Mouse (Mus musculus) liver, embryonic 16.5 days (tissue): Measurements from ENCODE around the gene Kalrn. TPM values are rescaled to one million over a fixed set of nuclear protein-coding genes. Genes with fewer than 3 reads are reported as not detected.

Source experiments
- ATAC-seq: fragments of 200-750 bp; cut with Nextera tagmentation; 2 replicates; pipeline ENCODE4 v1.8.0; 2017; ENCODE audit warnings: low read depth, mild to moderate bottlenecking, moderate number of reproducible peaks, moderate library complexity
- H3K27ac ChIP-seq: fragments of 300-500 bp; sonication (generic); 2 replicates; pipeline ENCODE4 v1.5.1; 2014; ENCODE audit warnings: mild to moderate bottlenecking, low read length
- H3K27me3 ChIP-seq: fragments of 300-500 bp; sonication (generic); 2 replicates; pipeline ENCODE4 v1.6.1; 2014; ENCODE audit warnings: low read depth, low read length, mixed read lengths; ENCODE audit not compliant: control insufficient read depth, insufficient read depth
- H3K36me3 ChIP-seq: fragments of 300-500 bp; sonication (generic); 2 replicates; pipeline ENCODE4 v1.6.1; 2014; ENCODE audit warnings: mild to moderate bottlenecking; ENCODE audit not compliant: control insufficient read depth, insufficient read depth
- H3K4me1 ChIP-seq: fragments of 300-500 bp; sonication (generic); 2 replicates; pipeline ENCODE4 v1.6.1; 2014; ENCODE audit warnings: low read depth, low read length, mixed read lengths; ENCODE audit not compliant: control insufficient read depth
- H3K4me2 ChIP-seq: fragments of 300-500 bp; sonication (generic); 2 replicates; pipeline ENCODE4 v1.6.1; 2014; ENCODE audit warnings: low read depth, low read length, mixed read lengths
- H3K4me3 ChIP-seq: fragments of 300-500 bp; sonication (generic); 2 replicates; pipeline ENCODE4 v1.5.1; 2014; ENCODE audit warnings: low read depth, mild to moderate bottlenecking, low read length
- H3K9ac ChIP-seq: fragments of 300-500 bp; sonication (generic); 2 replicates; pipeline ENCODE4 v1.6.1; 2014; ENCODE audit warnings: low read depth, low read length
- H3K9me3 ChIP-seq: fragments of 300-500 bp; sonication (generic); replicated peaks from 2 replicates; pipeline ENCODE4 v1.6.1; 2016; ENCODE audit warnings: low read length; ENCODE audit not compliant: control insufficient read depth
- WGBS: fragments of 180-500 bp; shearing (Covaris S2); extraction: QIAGEN DNeasy Blood & Tissue Kit; methylation state at CpG from one replicate; pipeline ENCODE4 v1.1.7; 2014; ENCODE audit not compliant: insufficient replicate concordance; 5-methylcytosine and 5-hydroxymethylcytosine counted together
- polyA plus RNA-seq: library from polyadenylated mRNA; unstranded; fragments of >200 nt; fragmentation: Nextera tagmentation; extraction: Ambion mirVana; gene quantifications from 2 replicates; pipeline ENCODE4 v1.2.1, GENCODE M21; 2015

Gene Kalrn
- polyA plus RNA-seq, 1 experiment from 2014 or later = 11.2 TPM

DNA sequence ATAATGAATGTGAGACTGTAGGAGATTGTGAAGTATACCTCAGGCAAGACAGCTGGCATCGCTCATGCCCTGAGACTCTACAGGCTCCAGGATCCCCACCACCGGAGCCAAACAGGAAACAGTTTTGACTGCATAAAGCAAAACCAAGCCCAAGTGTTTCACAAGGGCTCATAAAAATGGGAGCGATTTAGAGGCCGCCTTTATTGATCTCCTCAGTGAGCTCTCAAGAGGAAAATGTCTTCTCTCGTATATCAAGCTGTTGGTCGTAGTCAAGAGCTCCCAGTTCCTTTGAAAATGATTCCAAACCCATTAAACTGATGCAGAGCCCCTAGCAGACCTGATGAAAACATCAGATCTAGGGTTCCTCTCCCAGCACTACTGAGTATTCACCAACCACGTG is 127.7 kb downstream of the Kalrn start:
- no peak overlapping the region for H3K9ac ChIP-seq
- 55% methylated on average over 7 of the region's 7 CpGs for WGBS
- ATAC-seq = no peak
- H3K27me3 ChIP-seq = no peaks in the 10 kb centered on the region
- H3K4me3 ChIP-seq = no peak overlapping the region
- H3K27ac ChIP-seq = no peak overlapping the region
- no peaks in the 10 kb centered on the region for H3K9me3 ChIP-seq
- H3K4me2 ChIP-seq = no peak overlapping the region
- H3K4me1 ChIP-seq = no peaks in the 10 kb centered on the region
- no peaks in the 10 kb centered on the region for H3K36me3 ChIP-seq

DNA sequence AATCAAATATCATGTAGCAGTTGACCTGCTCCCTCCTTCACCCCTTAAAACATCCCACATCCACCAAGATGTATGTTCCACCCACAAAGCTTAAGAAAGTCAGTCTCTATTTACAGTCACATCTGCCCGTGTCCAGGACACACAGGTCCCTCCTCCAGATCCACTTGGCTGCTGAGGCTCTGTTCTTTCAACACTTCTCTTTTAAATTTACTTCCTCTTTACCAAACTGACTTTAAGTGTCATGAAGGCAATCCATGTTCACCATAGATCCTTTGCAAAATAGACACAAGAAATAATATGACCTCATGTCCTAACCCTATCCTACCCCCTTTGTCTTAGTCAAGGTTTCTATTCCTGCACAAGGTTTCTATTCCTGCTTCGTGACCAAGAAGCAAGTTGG is 131.6 kb downstream of the Kalrn start:
- Histone ChIP-seq H3K9ac (no peak overlapping the region), H3K4me1 (no peaks in the 10 kb centered on the region), H3K27me3 (no peaks in the 10 kb centered on the region), H3K4me2 (no peak overlapping the region), H3K36me3 (no peaks in the 10 kb centered on the region), H3K9me3 (no peaks in the 10 kb centered on the region), H3K4me3 (no peak overlapping the region), H3K27ac (no peak overlapping the region)
- WGBS = 33% methylated on average over 2 of the region's 2 CpGs
- no peak for ATAC-seq

DNA sequence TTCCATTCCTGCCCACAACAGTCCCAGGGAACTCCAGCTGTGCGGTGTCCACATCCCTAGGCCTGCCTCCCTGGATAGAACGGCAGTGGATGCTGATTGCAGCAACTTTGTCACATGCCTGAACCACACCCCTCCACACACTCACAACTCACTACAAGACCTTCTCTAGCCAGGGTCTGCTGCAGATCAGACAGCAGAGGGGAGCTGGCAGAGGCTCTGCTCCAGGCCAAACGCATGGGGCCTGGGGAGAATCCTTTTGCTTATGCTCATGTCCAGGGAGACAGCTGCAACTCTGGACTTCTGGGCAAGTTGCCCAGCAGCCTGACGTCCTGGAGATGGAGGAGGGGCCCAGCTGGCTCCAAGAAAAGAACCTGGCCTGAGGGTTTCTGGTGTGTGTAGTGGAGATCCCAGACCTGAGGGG is 132.3 kb downstream of the Kalrn start:
- Histone ChIP-seq H3K4me1 (no peaks in the 10 kb centered on the region), H3K9ac (no peak overlapping the region), H3K27ac (no peak overlapping the region), H3K4me2 (no peak overlapping the region), H3K36me3 (no peaks in the 10 kb centered on the region), H3K27me3 (no peaks in the 10 kb centered on the region), H3K4me3 (no peak overlapping the region), H3K9me3 (no peaks in the 10 kb centered on the region)
- 60% methylated on average over 4 of the region's 4 CpGs for WGBS
- ATAC-seq = no peak

DNA sequence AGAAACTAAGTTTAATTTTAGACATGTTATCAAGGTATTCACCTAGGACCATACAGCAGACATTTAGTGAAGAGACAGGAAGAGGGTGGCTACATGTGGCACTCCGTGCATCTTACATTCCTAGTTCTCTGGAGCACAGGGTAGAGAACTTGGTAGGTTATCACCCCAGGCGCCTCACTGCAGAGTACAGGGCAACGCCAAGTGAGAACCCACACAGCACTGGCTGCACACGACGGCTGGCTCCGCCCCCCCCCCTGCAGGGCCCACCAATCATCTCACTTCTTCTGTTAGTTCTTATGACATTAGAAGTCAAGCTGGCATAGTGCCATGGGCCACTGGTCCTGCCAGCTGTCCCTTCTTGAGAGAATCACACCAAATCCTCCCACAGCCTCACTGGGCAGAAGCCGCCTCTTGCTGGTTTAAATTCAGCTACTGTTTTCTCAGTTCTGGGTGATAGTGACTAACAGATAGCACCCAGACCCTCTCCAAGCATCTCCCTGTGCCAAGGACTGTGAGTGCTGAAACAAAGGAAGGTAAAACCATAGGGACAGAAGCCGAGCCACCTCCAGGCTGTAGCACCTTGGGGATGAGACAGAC is 133.2 kb downstream of the Kalrn start:
- Histone ChIP-seq H3K9ac (no peak overlapping the region), H3K36me3 (no peaks in the 10 kb centered on the region), H3K27ac (no peak overlapping the region), H3K4me1 (no peaks in the 10 kb centered on the region), H3K9me3 (no peaks in the 10 kb centered on the region), H3K4me3 (no peak overlapping the region), H3K4me2 (no peak overlapping the region), H3K27me3 (no peaks in the 10 kb centered on the region)
- 57% methylated on average over 8 of the region's 8 CpGs for WGBS
- ATAC-seq = no peak

DNA sequence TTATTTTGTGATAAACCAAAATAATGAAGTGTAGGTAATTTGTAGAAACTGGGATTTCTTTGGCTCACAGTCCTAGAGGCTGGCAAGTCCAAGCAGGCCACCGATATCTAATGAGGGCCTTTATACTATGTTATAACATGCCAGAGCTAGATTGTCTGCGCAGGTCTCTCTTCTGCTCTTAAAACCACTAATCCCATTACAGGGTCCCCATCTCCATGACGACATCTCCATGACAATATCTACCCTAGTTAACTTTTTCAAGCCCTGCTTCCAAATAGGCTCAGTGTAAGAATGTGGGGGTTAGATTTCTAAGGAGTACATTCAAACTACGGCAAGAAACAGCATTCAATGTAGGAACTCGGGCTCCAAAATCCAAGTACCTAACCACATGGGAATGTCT is 143.2 kb downstream of the Kalrn start:
- Histone ChIP-seq H3K4me2 (no peak overlapping the region), H3K27ac (no peak overlapping the region), H3K27me3 (no peaks in the 10 kb centered on the region), H3K9me3 (no peaks in the 10 kb centered on the region), H3K36me3 (no peaks in the 10 kb centered on the region), H3K4me3 (no peak overlapping the region), H3K4me1 (no peaks in the 10 kb centered on the region), H3K9ac (no peak overlapping the region)
- 71% methylated on average over 5 of the region's 5 CpGs for WGBS
- no peak for ATAC-seq

DNA sequence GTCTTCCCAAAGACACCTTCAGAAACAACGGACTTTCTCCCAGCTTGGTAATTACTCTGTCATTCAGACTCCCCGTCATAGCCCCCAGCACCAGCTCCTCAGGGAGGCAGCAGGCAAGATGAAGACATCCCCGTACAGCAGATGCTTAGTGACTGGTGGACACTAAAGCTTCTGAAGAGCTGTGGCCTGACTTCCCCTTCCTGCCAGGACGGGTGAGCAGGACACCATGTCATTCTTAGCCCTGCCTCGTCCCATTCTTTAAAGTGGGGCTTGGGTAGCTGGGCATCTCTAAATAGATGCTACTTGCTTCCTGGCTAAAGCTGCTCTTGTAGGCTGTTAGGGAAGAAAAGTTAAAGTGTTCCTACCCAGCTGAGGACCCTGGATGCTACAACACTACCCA is 145.7 kb downstream of the Kalrn start:
- Histone ChIP-seq H3K9me3 (no peaks in the 10 kb centered on the region), H3K4me3 (no peak overlapping the region), H3K4me2 (no peak overlapping the region), H3K36me3 (no peaks in the 10 kb centered on the region), H3K9ac (no peak overlapping the region), H3K27me3 (no peaks in the 10 kb centered on the region), H3K27ac (no peak overlapping the region), H3K4me1 (no peaks in the 10 kb centered on the region)
- 38% methylated on average over 5 of the region's 5 CpGs for WGBS
- ATAC-seq = no peak

DNA sequence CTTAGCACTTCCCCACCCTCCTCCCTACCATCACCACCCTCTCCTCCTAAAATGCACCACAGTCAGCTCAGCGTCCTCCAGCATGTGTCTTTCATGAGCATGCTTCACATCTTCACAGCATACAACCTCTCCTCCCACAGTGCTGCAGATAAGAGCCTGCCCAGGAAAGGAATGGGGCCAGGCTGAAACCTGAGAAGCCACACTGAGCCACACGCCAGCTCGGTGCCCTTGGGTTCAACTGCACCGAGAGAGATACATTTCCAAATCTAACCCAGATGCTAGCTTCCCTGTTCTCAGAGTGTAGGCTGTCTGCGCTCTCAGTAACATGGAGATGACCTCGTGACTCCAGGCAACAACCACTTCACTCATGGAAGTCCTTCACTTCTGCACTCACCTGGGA is 151.9 kb downstream of the Kalrn start:
- Histone ChIP-seq H3K9ac (no peak overlapping the region), H3K27ac (no peak overlapping the region), H3K4me2 (no peak overlapping the region), H3K9me3 (no peaks in the 10 kb centered on the region), H3K36me3 (no peaks in the 10 kb centered on the region), H3K4me3 (no peak overlapping the region), H3K27me3 (no peaks in the 10 kb centered on the region), H3K4me1 (no peaks in the 10 kb centered on the region)
- no peak for ATAC-seq
- WGBS = 40% methylated on average over 6 of the region's 6 CpGs

DNA sequence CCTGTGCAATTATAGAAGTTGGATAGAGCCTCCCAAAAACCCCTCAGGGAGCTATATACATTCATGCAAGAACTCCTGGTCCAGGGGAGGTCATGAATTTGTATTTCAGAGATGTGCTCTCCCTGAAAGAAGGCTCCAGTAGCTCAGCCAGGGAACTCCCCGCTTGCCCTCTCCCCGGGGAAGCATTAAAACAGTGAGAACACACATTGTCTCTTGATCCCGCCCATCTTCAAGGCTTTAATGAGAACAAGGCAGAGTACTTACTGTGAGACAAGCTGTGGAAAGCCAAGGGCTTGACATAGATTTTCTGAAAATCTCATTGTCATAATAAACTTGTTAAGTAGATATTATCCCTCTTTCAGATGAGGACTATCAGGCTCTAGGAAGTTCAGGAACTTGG is 155.4 kb downstream of the Kalrn start:
- no peaks in the 10 kb centered on the region for H3K4me1 ChIP-seq
- no peak overlapping the region for H3K27ac ChIP-seq
- ATAC-seq = no peak
- 59% methylated on average over 3 of the region's 3 CpGs for WGBS
- no peaks in the 10 kb centered on the region for H3K36me3 ChIP-seq
- no peaks in the 10 kb centered on the region for H3K27me3 ChIP-seq
- H3K9ac ChIP-seq = no peak overlapping the region
- H3K4me3 ChIP-seq = no peak overlapping the region
- no peak overlapping the region for H3K4me2 ChIP-seq
- no peaks in the 10 kb centered on the region for H3K9me3 ChIP-seq

DNA sequence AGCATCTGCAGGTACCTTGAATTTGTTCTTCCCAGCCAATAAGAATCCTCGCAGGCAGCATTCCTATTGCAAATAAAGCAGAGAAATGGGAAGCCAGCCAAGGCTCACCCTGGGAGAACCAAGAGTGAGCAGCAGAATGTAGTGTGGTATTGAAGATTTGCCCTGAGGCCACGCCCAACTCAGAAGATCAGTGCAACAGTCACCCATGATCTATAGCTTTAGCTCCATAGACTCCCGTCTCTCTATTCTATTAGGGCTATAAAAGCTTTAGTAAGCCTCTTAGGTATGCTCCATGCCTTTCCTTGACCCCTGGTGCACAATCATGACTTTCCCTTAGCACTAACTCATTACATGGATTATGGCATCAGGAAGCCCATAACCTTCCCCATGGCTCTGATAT is 155.9 kb downstream of the Kalrn start:
- Histone ChIP-seq H3K27ac (no peak overlapping the region), H3K4me1 (no peaks in the 10 kb centered on the region), H3K9ac (no peak overlapping the region), H3K36me3 (no peaks in the 10 kb centered on the region), H3K4me2 (no peak overlapping the region), H3K9me3 (no peaks in the 10 kb centered on the region), H3K27me3 (no peaks in the 10 kb centered on the region), H3K4me3 (no peak overlapping the region)
- WGBS = 42% methylated on average over 3 of the region's 3 CpGs
- no peak for ATAC-seq
